Mouse (Mus musculus): ENCODE data around the gene Rab42.

DNA sequence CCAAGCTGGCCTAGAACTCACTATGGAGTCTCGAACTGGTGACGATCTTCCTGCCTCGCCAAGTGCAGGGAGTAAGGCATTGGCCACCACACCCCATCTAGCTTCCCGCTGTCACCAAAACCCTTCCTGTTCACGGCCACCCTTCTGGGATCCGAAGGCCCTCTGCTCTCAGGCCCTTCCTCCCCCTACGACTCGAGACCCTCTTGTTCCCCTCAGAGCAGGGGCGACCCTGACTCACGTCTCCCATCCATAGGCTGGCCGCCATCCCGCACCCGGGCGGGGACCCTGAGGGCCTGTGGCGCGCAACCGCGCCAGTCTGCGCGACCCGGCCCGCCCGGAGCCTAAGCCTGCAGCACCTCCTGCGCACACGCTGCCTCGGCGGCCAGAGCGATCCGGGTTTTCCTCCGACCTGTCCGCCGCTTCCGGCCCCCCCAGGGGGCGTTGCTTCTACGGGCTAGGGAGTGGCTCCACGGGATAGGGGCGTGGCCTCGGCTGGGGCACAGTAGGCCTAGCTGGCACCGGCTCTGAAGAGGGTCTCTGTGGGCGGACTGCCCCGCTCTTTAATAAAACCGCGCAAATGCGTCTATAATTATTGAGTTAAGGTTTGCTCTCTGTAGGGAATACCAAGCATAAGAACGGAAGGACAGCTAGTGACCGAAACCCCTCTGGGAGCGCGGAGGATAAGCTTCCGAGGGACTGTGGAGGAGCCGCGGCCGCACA is 26.1 kb upstream of the Rab42 start, which contains the start of gene Trnau1ap:
- TF ChIP-seq CTCF (IDR thresholded peaks at IDR 0.05; ENCODE audit: control insufficient read depth, insufficient read depth, insufficient replicate concordance, low read depth, low read length) (no peak), POLR2A (IDR thresholded peaks at IDR 0.05; ENCODE audit: control insufficient read depth, low read depth, low read length) (peak; percentile 75)
